Mouse (Mus musculus) midbrain, embryonic 10.5 days (tissue): ENCODE measurements around the gene Gart. TPM values are rescaled to one million over a fixed set of nuclear protein-coding genes. Genes with fewer than 3 reads are reported as not detected.

ENCODE experiments used
- DNase-seq: peaks from one replicate; pipeline ENCODE4 v3.0.0-alpha.2; 2017; ENCODE audit warnings: low spot score
- H3K27ac ChIP-seq: fragments of 300-500 bp; sonication (generic); replicated peaks from 2 replicates; pipeline ENCODE4 v1.5.1; 2016; ENCODE audit warnings: mild to moderate bottlenecking
- H3K27me3 ChIP-seq: fragments of 300-500 bp; sonication (generic); 2 replicates; pipeline ENCODE4 v1.6.1; 2016; ENCODE audit warnings: low read depth, mild to moderate bottlenecking; ENCODE audit not compliant: poor library complexity, severe bottlenecking
- H3K36me3 ChIP-seq: fragments of 300-500 bp; sonication (generic); 2 replicates; pipeline ENCODE4 v1.6.1; 2016; ENCODE audit warnings: mild to moderate bottlenecking, moderate library complexity
- H3K4me1 ChIP-seq: fragments of 300-500 bp; sonication (generic); 2 replicates; pipeline ENCODE4 v1.6.1; 2016
- H3K4me3 ChIP-seq: fragments of 300-500 bp; sonication (generic); 2 replicates; pipeline ENCODE4 v1.5.1; 2016; ENCODE audit warnings: mild to moderate bottlenecking, moderate library complexity
- H3K9me3 ChIP-seq: fragments of 300-500 bp; sonication (generic); replicated peaks from 2 replicates; pipeline ENCODE4 v1.6.1; 2016; ENCODE audit warnings: mild to moderate bottlenecking
- WGBS: fragments of 180-500 bp; shearing (Covaris S2); methylation state at CpG from one replicate; pipeline ENCODE4 v1.1.7; 2016; 5-methylcytosine and 5-hydroxymethylcytosine counted together
- polyA plus RNA-seq: library from polyadenylated mRNA; unstranded; fragments of >200 nt; fragmentation: Nextera tagmentation; extraction: Ambion mirVana; gene quantifications from 2 replicates; pipeline ENCODE4 v1.2.1, GENCODE M21; 2016

The Gart gene
- polyA plus RNA-seq, 1 experiment from 2014 or later: 162 TPM

- H3K36me3 ChIP-seq: peaks cover 55% of the 10 kb centered on the region
- WGBS: 88% methylated on average over 5 of the region's 5 CpGs
Observed at GRCm38 (mm10) chr16:91620185-91620584, 26.6 kb downstream of the Gart start.

GRCm38 (mm10) chr16:91618511-91619501, 27.9 kb downstream of the Gart start, which contains the start of gene Dnajc28:
Gene Dnajc28, minus strand, starts transcription at chr16:91619026.
- peak; percentile 72 for DNase-seq
- Histone ChIP-seq H3K9me3 (no peaks in the 10 kb centered on the region), H3K4me1 (peaks cover 6% of the 10 kb centered on the region), H3K27me3 (peaks cover 10% of the 10 kb centered on the region), H3K4me3 (peak within 1 kb of the TSS; percentile 80), H3K27ac (peak within 1 kb of the TSS; percentile 79), H3K36me3 (peaks cover 41% of the 10 kb centered on the region)
- WGBS: 10% methylated on average over 39 of the region's 39 CpGs

More at GRCm38 (mm10) chr16:91620185-91620584, 26.6 kb downstream of the Gart start:
- H3K4me1 ChIP-seq: peaks cover 6% of the 10 kb centered on the region
- H3K9me3 ChIP-seq: no peaks in the 10 kb centered on the region
- H3K27me3 ChIP-seq: peaks cover 10% of the 10 kb centered on the region
- no peak for DNase-seq
- no peak overlapping the region for H3K4me3 ChIP-seq
- H3K27ac ChIP-seq: no peak overlapping the region

- Histone ChIP-seq H3K27ac (no peak overlapping the region), H3K27me3 (peaks cover 10% of the 10 kb centered on the region), H3K36me3 (no peaks in the 10 kb centered on the region), H3K9me3 (no peaks in the 10 kb centered on the region), H3K4me1 (peaks cover 10% of the 10 kb centered on the region), H3K4me3 (no peak overlapping the region)
- no peak for DNase-seq
- WGBS: 90% methylated on average over 6 of the region's 6 CpGs
Observed at GRCm38 (mm10) chr16:91614552-91614951, 32.2 kb downstream of the Gart start.

DNA sequence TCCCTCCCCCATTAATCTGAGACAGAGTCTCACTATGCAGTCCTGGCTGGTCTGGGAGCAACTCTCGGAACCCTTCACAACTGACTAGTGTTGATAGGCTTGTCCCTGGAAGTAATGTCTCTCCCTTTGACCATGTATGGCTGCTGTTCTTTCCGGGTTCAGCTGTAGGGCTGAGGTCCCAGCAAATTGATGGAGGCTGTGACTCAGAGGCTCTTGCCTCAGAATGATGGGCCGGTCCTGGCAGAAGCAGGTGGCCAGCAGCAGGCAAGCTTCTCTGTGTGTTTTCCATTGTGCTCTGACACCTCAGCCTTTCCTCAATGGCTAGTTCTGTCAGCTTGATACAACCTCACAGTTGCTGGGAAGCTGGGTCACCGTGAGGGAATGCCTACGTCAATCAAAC, 34.2 kb downstream of the Gart start:
- DNase-seq: no peak
- no peak overlapping the region for H3K4me3 ChIP-seq
- 0 out of 2 replicates have a peak, but pooled peaks cover 4% of the 10 kb centered on the region for H3K4me1 ChIP-seq
- peaks cover 3% of the 10 kb centered on the region; the same call in 1 of the 2 replicates for H3K9me3 ChIP-seq
- H3K27ac ChIP-seq: no peak overlapping the region
- WGBS: 80% methylated on average over 5 of the region's 5 CpGs
- H3K27me3 ChIP-seq: peaks cover 3% of the 10 kb centered on the region; the same call in 1 of the 2 replicates
- no peaks in the 10 kb centered on the region for H3K36me3 ChIP-seq

GRCm38 (mm10) chr16:91611248-91611647, 35.5 kb downstream of the Gart start:
- H3K4me1 ChIP-seq: 0 out of 2 replicates have a peak, but pooled peaks cover 4% of the 10 kb centered on the region
- H3K27ac ChIP-seq: no peak overlapping the region
- no peak for DNase-seq
- 77% methylated on average over 11 of the region's 11 CpGs for WGBS
- no peaks in the 10 kb centered on the region for H3K36me3 ChIP-seq
- H3K27me3 ChIP-seq: no peaks in the 10 kb centered on the region
- peaks cover 3% of the 10 kb centered on the region; the same call in 1 of the 2 replicates for H3K9me3 ChIP-seq
- no peak overlapping the region for H3K4me3 ChIP-seq

DNA sequence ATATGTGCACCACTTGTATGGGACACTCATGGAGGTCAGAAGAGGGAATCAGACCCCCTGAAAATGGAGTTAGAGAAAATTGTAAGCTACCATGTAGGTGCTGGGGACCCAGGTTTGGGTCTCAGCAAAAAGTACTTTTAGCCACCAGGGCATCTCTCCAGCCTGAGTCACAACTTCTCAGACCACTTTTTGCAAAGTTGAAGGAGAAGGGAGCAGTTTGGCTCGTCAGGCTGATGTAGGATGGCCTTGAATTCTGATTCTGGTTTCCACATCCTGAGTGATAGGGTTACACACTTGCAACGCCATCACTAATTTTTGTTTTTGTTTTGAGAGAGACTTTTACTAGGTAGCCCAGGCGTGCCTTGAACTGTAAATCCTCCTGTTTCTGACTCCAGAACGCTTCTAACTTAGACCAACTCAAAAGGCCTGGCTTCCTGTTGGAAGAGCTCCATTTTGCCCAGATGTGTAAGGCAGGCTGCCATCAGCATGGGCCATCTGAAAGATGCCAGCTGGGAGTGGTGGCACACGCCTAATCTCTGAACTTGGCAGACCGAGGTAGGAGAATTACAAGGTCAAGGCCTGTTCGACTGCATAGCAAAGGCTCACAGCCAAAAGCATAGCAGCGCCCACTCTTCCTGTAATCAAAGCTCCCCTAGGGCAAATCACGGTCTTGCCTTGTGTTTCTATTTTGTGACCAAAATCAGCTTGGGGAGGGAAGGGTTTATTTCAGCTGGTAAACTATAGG, 37.1 kb downstream of the Gart start:
- Histone ChIP-seq H3K9me3 (peaks cover 3% of the 10 kb centered on the region; the same call in 1 of the 2 replicates), H3K36me3 (no peaks in the 10 kb centered on the region), H3K4me1 (0 out of 2 replicates have a peak, but pooled peaks cover 4% of the 10 kb centered on the region), H3K4me3 (no peak overlapping the region), H3K27me3 (no peaks in the 10 kb centered on the region), H3K27ac (no peak overlapping the region)
- WGBS: 89% methylated on average over 9 of the region's 9 CpGs
- DNase-seq: no peak

DNA sequence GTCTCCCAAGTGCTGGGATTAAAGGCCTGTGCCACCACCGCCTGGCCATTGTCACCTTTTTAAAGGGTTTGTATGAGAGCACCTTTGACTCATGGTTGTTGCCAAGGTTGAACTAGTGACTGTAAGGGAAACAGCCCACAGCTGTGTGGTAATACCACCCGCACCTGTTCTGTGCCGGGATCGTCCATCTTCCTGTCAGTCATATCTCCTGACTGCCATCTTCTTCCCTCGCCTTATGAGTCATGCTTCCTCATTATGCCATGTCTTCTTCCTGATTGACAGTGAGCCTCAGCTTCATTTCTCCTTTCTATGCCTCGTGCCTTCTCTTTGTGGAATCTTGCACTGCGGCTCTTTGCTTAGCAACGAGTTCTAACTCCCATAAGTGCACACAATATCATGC, 39.8 kb downstream of the Gart start:
- Histone ChIP-seq H3K27me3 (no peaks in the 10 kb centered on the region), H3K9me3 (peaks cover 3% of the 10 kb centered on the region; the same call in 1 of the 2 replicates), H3K27ac (no peak overlapping the region), H3K4me1 (no peaks in the 10 kb centered on the region), H3K4me3 (no peak overlapping the region), H3K36me3 (no peaks in the 10 kb centered on the region)
- no peak for DNase-seq
- 92% methylated on average over 8 of the region's 8 CpGs for WGBS

DNA sequence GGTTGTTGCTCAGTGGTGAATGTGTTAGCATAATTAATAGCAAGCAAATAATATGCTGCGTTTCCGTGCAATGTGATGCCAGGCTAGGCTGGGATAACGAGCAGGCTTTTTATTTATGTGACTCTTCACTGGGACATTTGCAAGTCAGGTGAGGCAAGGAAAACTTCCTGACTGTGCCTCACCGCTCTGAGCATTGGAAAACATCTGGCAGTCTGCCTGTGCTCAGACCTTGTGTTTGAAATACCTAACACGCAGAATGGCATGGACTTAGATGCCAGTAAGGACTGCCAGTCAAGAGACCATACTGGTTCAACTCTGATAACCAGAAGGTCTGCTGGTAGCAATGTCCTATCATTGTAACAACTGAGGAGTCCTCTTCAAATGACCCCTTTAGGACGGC, 41.6 kb downstream of the Gart start:
- WGBS: 88% methylated on average over 6 of the region's 6 CpGs
- H3K36me3 ChIP-seq: no peaks in the 10 kb centered on the region
- no peaks in the 10 kb centered on the region for H3K27me3 ChIP-seq
- no peak overlapping the region for H3K27ac ChIP-seq
- no peak for DNase-seq
- peaks cover 3% of the 10 kb centered on the region; the same call in 1 of the 2 replicates for H3K9me3 ChIP-seq
- no peaks in the 10 kb centered on the region for H3K4me1 ChIP-seq
- no peak overlapping the region for H3K4me3 ChIP-seq

- 82% methylated on average over 9 of the region's 9 CpGs for WGBS
- DNase-seq: no peak
- Histone ChIP-seq H3K27me3 (peaks cover 18% of the 10 kb centered on the region), H3K9me3 (no peaks in the 10 kb centered on the region), H3K4me3 (no peak overlapping the region), H3K36me3 (no peaks in the 10 kb centered on the region), H3K27ac (no peak overlapping the region), H3K4me1 (peaks cover 10% of the 10 kb centered on the region)
Observed at GRCm38 (mm10) chr16:91601693-91602092, 45.1 kb downstream of the Gart start.

GRCm38 (mm10) chr16:91601081-91601480, 45.7 kb downstream of the Gart start:
- DNase-seq: no peak
- WGBS: 90% methylated on average over 4 of the region's 4 CpGs
- Histone ChIP-seq H3K36me3 (no peaks in the 10 kb centered on the region), H3K4me3 (no peak overlapping the region), H3K4me1 (peaks cover 16% of the 10 kb centered on the region), H3K27ac (no peak overlapping the region), H3K9me3 (no peaks in the 10 kb centered on the region), H3K27me3 (peaks cover 24% of the 10 kb centered on the region)

- no peaks in the 10 kb centered on the region for H3K36me3 ChIP-seq
- H3K27ac ChIP-seq: no peak overlapping the region
- H3K4me1 ChIP-seq: peaks cover 20% of the 10 kb centered on the region
- H3K27me3 ChIP-seq: peaks cover 38% of the 10 kb centered on the region
- no peak for DNase-seq
- H3K4me3 ChIP-seq: no peak overlapping the region
- no peaks in the 10 kb centered on the region for H3K9me3 ChIP-seq
Observed at GRCm38 (mm10) chr16:91599242-91599641, 47.5 kb downstream of the Gart start.

GRCm38 (mm10) chr16:91597672-91598010, 49.1 kb downstream of the Gart start, which contains the start of gene Tmem50b:
Gene Tmem50b, minus strand, starts transcription at chr16:91597800.
- Histone ChIP-seq H3K36me3 (0 out of 2 replicates have a peak, but pooled peaks cover 3% of the 10 kb centered on the region), H3K9me3 (no peaks in the 10 kb centered on the region), H3K27me3 (peaks cover 38% of the 10 kb centered on the region), H3K4me3 (peak within 1 kb of the TSS; percentile 93), H3K27ac (peak within 1 kb of the TSS; percentile 86), H3K4me1 (peaks cover 20% of the 10 kb centered on the region)
- under 1% methylated on average over 34 of the region's 34 CpGs for WGBS
- peak; percentile 98 for DNase-seq
